Mouse (Mus musculus) c-Kit-positive CD71-positive TER-119-negative erythroid progenitor cells, embryonic 14.5 days (primary cell): ENCODE data around the gene Snx1.

Experiments used
- DNase-seq: peaks from one replicate; pipeline ENCODE4 v3.0.0-alpha.2; 2013; ENCODE audit warnings: low read depth

Snx1 gene

DNA sequence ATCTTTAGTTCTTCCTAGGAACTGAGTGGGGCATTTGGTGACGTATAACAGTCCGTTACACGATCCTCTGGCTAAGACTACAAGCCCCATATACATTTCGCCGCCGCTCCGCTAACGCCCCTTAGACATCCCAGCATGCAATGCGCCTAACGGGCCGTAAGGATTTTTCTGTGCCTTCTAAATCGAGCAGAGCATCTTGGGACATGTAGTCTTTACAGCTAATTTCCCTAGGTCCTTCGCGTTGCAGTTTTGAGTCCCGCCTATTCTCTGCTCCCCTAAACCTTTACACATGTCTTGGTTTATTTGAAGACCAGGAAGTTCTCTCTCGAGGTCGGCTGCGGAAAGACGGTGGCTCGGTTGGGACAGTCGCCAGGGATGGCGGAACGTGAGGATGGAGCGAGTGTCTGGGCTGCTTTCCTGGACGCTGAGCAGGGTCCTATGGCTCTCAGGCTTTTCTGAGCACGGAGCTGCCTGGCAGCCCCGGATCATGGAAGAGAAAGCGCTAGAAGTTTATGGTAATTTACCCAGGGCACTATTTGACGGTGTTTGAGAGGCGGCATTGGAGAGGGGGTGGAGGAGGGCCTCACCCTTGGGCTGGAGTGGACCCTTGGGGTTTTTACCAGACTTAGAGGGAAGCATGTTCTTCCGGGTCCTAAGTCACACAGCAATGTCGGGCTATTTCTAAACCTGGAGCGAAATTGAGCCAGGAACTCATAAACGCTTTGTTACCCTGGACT is at the start of gene Snx1, which contains the start of gene Ciao2a:
Gene Snx1 (minus strand): TSS at position 132 of the 737 bp plus-strand sequence.
Gene Ciao2a (plus strand): TSS at position 156 of the 737 bp plus-strand sequence.
- peak; percentile 99 for DNase-seq

DNA sequence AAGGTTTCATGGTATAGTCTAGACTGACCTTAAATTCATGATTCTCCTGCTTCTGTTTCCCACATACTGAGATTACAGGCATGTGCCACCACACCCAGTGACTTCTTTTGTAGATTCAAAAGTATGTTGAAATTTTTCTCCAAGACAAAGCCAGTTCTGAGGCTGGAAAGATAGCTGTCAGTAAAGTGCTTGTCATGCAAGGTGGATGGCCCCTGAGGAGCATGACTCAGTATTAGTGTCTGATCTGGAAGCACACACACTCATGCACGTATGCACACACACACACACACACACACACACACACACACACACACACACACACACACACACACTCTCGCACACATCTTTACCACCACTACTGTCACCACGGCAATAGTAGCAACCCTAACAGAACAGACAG is 48.6 kb upstream of the Snx1 start:
- no peak for DNase-seq

DNA sequence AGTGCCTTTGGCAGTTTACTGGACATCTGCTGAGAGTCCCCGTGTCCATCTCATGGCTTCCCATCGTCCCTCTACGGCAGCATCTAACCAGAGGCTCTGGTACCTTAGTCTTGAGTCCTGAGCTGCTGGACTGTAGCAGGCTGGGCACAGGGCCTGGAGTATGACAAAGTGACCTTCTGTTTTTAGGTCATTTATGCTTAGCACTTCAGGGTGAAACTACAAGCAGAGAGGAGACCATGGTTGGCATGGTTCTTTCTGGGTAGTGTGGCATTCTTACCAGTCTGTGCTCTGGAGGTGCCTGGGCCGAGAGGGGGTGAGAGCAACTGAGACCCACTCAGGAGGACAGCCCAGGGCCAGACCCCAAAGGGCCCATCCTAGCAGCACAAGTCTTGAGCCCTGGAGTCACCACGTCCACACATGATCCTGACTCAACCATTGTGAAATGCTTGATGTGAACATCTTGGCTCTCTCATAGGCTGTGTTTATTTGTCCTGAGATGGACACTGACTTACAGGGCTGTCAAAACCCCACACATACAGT is 47.0 kb upstream of the Snx1 start:
- DNase-seq, result no peak

DNA sequence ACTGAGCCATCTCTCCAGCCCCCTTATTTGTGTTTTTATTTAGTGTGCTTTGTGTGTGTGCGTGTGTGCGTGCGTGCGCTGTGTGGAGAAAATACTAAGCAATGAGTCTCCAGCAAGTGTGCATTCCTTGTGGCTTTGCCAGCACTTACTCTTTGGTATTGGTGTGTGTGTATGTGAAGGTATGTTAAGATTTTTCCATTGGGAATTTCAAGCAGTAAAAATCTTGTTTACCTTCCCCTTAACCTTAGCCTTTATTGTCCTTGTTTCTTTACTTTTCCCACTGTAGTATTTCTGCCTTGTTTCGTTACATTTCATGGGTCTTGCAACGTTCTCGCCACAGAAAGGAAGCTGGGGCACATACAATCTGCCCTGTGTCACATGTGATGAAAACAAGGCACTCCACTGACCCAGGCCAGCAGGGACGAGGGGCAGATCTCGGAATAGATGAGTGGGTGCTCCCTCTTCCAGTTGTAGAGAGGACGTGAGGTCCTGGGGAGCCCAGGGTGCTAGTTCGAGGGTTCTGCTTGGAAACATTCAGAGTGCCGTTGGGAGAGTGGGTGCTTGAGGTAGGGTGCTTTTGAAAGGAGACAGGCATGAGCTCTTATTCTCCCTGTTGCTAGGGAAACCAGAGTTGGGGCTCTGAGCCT is 45.0 kb upstream of the Snx1 start:
- no peak for DNase-seq

DNA sequence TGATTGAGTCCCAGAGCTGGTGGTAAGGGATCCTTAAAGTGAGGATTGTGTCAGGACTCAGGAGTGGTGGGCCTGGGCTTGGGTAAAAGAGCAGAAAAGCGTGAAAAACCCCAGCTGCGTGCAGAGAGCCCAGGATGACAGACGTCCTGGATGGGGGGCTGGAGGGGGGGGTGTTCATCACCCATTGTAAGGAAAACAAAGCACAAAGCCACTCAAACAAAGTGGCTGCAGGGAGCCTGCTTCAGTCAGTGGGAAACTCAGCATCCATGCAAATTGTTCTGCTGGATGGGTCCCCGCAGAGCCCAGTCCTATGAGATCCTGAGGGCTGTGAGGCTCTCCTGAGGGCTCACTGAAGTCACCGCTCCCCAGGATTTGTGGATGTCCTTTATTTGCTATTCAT is 44.1 kb upstream of the Snx1 start:
- DNase-seq, result no peak

DNA sequence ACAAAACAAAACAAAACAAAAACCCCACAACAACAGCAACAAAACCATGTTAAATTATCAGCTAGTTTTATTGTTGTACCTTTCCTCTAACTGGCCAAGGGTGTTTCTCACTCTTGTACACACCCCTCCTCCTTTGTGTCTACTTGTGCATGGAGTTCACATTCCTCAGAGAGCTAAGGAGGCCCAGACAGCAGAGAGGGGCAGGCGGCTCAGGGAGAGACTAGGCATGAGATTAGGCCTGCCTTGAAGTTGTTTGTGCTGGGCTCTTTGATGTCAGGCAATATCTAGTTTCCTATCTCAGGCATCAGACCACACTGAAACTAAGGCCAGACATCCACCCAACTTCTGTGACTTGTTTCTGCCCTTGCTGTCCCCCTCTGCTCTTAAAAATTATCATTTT is 41.8 kb upstream of the Snx1 start:
- DNase-seq, result no peak

DNA sequence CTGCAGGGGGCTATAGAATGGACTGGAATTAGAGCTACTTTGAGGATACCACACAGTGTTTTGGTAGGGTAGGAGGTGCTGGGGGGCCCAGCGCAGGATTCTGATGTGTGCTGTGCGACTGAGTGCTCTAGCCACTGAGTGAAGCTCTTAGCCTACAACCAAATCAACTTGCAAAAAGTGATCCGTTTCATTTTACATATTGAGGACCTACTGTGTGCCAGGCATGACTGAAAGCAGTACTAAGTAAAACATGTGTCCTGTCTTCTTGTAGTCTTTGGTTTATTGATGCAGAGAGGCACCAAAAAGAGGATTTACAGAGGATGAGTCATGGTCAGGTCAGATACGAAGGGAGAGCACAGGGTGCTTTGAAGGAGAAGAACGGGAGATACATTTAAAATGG is 40.8 kb upstream of the Snx1 start:
- DNase-seq, result no peak

DNA sequence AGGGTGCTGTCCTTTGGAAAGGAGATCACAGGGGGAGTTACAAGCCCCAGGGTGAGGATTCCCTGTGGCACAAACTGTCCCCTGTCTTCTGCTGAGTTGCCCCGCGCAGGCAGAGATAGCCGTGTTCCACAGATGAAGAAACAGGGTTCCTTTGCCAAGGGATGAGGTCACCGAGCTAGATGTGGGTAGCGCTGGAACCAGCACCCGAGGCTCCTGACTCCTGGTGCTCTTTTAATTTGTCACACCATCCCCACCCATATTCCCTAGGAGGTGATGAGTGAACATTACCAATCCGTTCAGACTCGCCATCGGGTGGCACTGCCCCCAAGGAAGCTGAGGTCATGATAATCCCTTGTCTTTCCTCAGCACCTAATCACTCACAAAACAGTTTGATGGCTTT is 36.6 kb upstream of the Snx1 start:
- DNase-seq, result no peak

DNA sequence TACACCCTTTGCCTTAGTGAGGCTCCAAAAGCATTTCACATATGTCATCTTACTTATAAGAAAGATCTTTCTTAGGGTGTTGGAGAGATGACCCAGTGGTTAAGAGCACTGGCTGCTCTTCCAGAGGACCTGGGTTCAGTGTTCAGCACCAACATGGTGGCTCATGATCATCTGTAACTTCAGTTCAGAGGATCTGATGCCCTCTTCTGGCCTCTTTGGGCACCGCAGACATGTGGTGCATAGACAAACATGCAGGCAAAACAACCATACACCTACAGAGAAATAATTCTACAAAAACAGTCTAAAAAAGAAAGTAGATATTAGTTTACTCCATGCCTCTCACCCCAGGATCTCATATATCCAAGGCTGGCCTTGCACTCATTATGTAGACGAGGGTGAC is 33.8 kb upstream of the Snx1 start:
- DNase-seq, result no peak

DNA sequence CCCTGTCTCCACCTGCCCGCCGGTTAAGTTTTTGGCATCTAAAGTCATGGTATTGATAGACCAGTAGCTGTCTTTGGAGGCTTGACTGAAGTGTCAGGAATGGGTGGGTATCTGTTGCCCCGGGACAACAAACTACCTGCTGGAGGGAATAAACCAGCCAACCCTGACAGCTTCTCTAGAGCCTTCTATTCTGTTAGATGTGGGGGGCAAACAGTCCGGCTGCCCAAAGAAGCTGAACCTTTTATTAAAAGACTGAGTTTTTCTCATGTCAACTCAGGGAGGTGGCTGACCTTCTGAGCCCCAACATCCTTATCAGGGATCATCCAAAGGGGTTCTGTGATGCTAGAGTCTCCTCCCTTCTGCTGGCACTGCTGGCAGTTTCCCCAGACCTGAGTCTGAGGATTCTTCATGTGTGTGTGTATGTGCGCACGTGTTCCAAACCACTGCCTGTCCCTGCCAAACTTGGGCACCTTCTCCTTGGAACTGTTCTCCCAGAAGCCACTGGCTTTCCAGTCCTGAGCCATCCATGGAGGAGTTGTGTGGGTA is 32.6 kb upstream of the Snx1 start:
- no peak for DNase-seq

DNA sequence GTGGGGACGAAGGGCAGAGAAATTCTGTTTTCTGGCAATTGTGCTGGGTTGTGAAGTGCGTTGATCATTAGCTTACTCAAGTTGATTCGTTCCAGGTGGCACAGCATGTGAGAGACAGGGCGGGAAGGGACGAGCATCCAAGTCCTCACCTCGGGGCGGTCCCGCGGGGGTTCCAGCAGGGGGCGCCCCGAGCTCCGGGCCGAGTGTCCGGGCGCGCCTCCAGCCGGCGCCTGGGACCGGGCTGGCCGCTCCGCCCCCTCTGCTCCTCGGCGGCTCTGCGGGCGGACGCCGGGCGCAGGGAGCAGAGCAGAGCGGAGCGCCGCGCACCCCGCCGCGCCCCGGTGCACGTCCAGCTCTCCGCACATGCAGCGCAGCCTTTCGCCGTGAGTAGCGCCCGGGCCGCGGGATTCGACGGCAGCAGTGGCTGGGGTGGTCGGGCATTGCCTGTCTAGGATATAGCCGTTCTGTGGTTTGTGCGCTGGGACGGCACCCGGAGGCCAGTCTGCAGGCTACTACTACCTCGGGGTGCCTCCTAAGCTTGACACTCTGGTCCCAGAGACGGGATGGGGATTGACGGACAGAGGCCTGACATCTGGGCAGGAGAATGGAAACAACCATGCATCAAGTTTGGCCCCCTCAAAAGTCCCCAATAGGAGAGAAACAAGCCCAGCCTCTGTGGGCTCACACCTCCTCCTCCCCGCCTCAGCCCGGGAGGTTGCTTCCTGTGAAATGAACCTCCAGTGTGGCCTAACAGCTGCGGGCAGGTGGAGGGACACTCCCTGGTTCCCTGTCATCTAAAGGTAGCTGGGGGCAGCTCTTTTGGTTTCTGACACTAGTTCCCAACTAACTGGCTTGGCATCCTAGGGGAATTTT is 31.8 kb upstream of the Snx1 start, which contains the start of gene Dapk2:
Gene Dapk2 (plus strand): TSS at position 266 of the 873 bp plus-strand sequence.
- peak; percentile 69 for DNase-seq

DNA sequence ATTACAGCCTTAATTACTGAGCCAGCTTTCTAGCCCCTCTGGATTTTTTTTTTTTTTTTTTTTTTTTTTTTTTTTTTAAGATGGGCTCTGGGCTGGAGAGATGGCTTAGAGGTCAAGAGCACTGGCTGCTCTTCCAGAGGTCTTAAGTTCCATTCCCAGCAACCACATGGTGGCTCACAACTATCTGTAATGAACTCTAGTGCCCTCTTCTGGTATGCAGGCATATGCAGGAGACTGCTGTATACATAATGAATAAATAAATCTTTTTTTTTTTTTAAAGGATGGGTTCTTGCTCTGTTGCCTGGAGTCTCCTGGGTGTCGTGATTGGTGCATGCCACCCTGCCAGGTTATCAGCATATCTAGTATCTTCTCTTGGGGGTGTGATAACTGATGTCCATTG is 29.1 kb upstream of the Snx1 start:
- DNase-seq, result no peak

DNA sequence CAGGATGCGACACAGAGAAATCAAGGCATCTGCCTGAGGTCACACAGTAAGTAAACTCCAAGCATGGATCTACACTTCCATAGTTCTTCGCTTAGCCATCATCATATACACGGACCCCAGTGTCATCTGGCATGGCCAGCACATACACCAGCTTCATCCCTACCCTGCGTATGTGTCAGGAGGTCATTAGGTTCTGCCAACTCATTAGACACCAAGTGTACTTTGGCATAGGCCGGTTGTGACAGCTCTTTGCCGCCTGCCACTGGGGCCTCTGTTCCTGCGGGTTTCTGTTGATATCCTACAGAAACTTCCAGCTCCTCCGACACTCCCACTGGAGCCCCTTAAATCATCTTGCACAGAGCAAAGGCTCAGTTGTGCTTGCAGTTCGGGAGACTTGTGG is 27.6 kb upstream of the Snx1 start:
- DNase-seq, result no peak

DNA sequence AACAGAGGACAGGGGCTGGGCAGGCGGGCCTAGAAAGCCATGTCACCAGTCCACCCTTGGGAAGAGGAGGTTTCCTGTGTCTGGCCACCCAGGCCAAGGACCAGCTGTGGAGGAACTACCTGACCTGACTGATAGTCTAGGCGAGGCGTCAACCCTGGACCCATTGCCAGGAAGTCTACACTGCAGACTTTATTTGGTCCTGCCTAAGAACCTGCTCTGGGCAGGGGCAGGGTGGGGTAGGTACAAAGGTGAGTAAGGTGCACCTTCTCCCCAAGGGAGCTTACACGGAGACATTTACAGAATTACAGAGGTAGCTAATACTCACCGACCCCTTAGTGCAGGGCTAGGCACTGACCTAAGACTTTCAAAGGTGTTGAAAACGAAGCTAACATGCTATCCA is 27.2 kb upstream of the Snx1 start:
- no peak for DNase-seq

DNA sequence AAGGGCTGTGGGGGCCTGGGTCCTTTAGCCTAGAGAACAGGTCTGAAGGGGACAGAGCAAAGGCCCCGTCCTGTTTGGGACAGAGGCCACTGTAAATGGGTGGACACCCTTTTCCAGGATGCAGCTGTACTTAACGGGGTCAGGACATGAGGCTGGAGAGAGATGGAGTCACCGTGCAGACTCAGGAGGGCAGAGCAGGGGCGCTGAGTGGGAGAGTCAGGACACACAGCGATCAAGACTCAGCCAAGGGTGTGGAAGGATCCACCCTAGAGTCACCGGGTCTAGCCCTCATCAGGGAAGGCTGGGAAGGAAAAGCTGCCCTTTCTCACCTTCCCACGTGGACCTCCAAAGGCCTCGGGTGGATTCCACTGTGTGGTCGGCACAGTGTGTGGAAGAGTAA is 25.6 kb upstream of the Snx1 start:
- no peak for DNase-seq

DNA sequence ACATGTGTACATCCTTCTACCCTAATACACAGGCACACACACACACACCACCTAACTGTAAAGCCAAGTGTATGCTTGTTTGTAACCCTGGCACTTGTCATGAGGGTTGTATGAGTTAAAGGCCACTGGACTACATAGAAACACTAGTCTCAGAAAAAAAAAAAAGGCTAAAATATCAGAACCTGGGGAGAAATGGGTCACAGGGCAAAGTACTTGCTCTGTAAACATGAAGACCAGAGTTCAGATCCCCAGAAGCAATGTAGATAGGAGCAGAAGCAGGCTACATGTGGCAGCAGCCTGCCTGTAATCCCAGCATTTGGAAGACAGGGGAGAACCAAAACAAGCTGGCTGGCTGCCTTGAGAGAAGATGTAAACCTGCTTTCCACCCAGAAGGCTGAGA is 19.8 kb upstream of the Snx1 start:
- no peak for DNase-seq

DNA sequence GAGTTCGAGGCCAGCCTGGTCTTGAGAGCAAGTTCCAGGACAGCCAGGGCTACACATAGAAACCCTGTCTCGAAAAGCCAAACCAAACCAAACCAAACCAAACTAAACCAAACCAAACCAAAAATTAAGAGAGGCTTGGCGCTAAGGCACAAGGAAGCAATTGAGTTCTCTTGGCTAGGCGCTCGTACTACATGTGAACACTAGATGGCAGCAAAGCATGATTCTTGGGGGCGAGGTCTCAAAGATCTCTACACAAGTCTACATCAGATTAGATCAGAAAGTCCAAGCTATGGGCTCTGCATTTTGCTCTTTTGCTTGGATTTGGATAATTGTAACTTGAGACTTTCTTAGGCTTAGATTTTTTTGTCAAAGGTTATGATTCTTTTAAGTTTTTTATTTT is 17.9 kb upstream of the Snx1 start:
- no peak for DNase-seq

DNA sequence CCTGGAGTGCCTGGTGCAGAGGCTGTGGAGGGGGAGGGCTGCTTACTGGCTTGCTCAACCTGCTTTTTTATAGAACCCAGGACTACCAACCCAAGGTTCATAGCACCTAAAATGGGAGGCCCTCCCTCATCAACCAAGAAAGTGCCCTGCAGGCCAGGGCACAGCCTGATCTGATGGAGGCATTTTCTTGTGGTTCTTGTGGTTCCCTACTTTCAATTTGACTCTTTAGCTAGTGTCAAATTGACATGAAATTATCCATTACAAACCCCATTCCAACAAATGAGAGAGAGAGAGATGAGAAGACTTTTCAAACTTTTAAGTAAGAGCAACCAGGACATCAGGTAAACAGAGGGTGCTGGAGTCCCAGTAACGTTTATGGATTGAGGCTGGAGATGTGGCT is 15.9 kb upstream of the Snx1 start:
- no peak for DNase-seq

DNA sequence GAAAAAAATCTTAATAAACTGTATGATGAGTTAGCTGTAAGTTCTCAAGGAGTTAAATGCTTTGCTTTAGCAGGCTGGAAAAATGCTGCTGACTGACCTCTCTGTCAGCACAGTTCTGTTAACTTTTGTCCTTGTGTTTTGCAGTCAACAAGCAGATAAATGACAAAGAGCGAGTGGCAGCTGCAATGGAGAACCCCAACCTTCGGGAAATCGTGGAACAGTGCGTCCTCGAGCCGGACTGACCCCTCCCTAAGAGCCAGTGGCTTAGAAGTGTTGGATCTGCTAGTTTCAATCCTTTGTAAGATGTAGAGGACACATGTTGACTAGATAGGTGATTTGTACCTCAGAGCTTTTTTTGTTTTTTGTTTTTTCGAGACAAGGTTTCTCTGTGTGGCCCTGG is 11.8 kb upstream of the Snx1 start:
- DNase-seq, result no peak

DNA sequence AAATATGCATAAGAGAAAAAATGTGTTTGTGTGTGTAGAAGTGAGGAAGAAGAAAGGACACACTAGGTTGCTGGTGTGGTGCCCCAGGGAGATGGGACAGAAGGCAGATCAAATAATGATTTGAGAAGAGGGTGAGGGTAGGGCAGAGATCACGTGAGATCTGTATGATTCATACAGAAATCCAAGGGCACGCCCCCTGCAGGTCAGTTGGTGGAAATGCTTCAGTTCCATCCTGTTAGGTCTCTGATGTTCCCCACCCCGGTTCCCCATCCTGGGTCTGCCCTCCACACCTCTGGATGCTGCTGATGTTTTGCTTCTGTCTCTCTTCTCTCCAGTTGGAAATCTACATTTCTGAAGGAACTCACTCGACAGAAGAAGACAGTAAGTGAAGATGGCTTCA is 9.6 kb upstream of the Snx1 start:
- no peak for DNase-seq

DNA sequence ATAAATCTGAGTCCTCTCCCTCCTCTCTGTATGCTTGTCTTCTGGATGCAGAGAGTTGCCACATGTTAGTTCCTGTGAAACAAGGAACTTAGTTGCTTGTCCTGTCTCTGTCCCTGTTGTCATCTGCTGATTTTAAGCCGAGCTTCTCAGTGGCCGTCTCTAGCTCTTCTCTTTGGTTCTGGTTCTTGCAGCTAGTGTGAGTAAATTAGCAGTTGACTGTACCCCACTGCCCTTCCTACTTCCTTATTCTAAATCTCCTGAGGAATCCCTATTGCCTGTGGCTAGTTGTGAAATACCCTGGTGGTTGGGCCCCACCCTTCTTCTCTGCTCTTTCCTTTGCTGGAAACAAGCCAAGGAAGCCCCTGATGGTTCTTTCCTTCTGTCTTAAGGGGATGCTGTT is 5.1 kb upstream of the Snx1 start:
- DNase-seq, result no peak

DNA sequence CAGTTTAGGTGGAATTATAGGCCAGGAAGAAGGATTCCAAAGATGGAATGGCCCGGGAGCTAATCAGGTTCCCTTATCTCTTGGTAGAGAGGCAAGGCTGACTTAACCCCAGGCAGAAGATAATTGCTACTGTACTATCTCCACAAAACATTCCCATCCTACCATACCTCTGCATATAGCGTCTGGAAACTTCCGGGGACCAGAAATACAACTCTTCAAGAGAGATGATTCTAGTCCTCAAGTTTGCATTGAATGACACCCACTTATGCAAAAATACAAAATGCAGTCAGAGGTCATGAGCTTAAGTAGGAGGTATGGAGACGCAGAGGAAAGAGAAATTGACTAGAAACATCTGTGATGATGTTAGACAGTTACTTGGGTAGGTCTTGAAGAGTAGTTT is 1.5 kb upstream of the Snx1 start:
- DNase-seq, result no peak
